Mouse (Mus musculus): ENCODE measurements around the gene Sdhb. TPM values are rescaled to one million over a fixed set of nuclear protein-coding genes. Genes with fewer than 3 reads are reported as not detected.

Sdhb gene
- 195 and 204 TPM in 2 replicates for polyA plus RNA-seq (2015; fragmentation: Nextera tagmentation; extraction: Ambion mirVana)

DNA sequence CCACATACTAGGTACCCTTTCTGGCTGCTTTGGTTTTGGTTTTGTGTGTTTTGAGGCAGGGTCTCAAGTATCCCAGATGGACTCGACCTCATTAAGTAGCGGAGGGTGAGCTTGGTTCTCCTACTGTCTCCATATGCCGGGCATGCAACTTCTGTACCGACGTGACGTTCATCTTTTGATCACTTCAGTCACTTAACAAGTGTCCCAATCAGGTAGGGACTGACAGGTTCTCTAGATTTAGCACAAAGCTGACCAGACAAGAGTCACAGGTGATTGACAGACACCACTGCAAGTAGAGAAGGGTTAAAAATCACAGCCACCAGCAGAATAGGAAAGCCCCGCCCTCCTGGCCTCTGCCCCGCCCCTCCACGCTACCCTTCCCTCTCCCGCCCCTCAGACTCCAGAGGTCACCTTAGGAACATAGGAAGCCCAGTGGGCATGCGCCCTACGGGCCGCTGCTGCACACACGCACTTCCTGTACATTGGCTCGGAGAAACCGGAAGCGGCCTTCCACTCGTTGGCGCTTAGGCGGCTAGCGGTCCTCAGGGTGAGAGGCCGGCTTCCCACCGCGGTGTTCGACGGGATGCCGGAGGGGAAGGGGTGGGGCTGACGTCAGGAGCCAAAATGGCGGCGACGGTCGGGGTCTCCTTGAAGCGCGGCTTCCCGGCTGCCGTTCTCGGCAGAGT, at the start of gene Sdhb:
TSS of gene Sdhb (plus strand) at position 423 of the 686 bp plus-strand sequence.

DNA sequence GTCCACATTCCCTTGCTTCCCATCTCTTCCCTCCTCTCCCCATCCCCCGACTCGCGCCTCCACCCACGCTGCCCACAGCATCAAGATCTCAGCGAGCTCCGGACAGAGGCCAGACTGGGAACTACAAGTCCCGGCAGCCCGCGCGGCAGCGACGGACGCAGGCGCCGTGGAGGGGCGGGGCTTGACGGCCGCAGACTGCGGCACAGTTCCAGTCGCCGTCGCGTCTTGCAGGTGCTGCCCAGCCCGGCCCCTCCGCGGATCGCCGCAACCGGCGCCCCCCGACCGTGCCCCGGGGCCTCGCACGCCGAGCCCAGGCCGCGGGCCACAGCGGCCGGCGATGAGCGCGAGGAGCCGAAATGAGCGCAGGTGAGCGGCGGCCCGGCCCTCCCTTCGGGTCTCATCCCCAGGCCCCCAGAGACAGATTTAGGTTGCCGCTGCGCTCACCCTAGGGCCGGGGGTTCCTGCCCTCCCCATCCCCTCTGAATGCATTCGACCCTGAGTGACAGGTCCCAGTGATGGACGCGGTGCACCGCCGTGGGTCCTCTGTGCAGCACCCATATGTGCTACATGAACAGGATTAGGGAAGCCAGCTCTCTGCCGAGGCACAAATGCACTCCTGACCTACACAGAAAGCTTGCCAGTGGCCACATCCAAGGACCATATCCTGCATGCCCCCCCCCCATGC, 25.9 kb downstream of the Sdhb start, which contains the start of gene Atp13a2:
TSS of gene Atp13a2 (plus strand) at position 163 of the 685 bp plus-strand sequence.

DNA sequence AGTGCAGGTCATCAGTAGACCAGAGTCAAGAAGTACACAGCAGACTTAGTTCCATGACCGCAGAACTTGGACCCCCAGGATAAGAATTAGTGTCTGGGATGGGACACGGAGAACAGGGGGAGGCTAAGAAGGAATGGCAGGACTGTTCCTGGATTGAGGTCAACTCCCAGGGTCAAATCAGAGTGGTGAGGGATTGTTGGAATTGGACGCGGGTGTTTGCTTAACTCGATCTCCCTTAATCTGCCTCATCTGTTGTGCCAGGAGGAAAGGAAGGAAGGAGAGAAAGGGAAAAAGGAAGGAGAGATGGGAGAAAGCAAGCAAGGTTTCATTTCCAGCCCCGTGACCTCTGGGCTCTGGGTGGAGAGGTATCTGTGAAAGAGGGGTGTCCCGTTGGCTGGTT, 49.1 kb downstream of the Sdhb start, which contains the start of gene Mfap2:
TSS of gene Mfap2 (plus strand) at position 301 of the 400 bp plus-strand sequence.

Other genes with a start within 250 kb of the Sdhb start
- gene Padi6, start 218.6 kb upstream of the Sdhb start, polyA plus RNA-seq (2015; fragmentation: Nextera tagmentation; extraction: Ambion mirVana): not detected in 2 replicates
- 22.3 and 31.9 TPM in 2 replicates for gene Padi4, start 187.0 kb upstream of the Sdhb start, polyA plus RNA-seq (2015; fragmentation: Nextera tagmentation; extraction: Ambion mirVana)
- 0.41 and 0.79 TPM in 2 replicates for gene Padi3, start 150.6 kb upstream of the Sdhb start, polyA plus RNA-seq (2015; fragmentation: Nextera tagmentation; extraction: Ambion mirVana)
- 0.05 and 0.13 TPM in 2 replicates for gene Padi1, start 115.4 kb upstream of the Sdhb start, polyA plus RNA-seq (2015; fragmentation: Nextera tagmentation; extraction: Ambion mirVana)
- gene Padi2, start 54.9 kb upstream of the Sdhb start, polyA plus RNA-seq (2015; fragmentation: Nextera tagmentation; extraction: Ambion mirVana): 2.7 and 5.5 TPM in 2 replicates
- 21.9 and 32.8 TPM in 2 replicates for gene Atp13a2, start 25.7 kb downstream of the Sdhb start, polyA plus RNA-seq (2015; fragmentation: Nextera tagmentation; extraction: Ambion mirVana)
- 110 and 150 TPM in 2 replicates for gene Mfap2, start 49.2 kb downstream of the Sdhb start, polyA plus RNA-seq (2015; fragmentation: Nextera tagmentation; extraction: Ambion mirVana)
- 1.5 and 1.9 TPM in 2 replicates for gene Crocc, start 99.3 kb downstream of the Sdhb start, polyA plus RNA-seq (2015; fragmentation: Nextera tagmentation; extraction: Ambion mirVana)
- 156 and 157 TPM in 2 replicates for gene Necap2, start 117.2 kb downstream of the Sdhb start, polyA plus RNA-seq (2015; fragmentation: Nextera tagmentation; extraction: Ambion mirVana)
- gene Spata21, start 127.1 kb downstream of the Sdhb start, polyA plus RNA-seq (2015; fragmentation: Nextera tagmentation; extraction: Ambion mirVana): 0.06 and 0.14 TPM in 2 replicates
- gene Szrd1, start 178.6 kb downstream of the Sdhb start, polyA plus RNA-seq (2015; fragmentation: Nextera tagmentation; extraction: Ambion mirVana): 16.1 and 16.3 TPM in 2 replicates
- 20.5 and 25.9 TPM in 2 replicates for gene Fbxo42, start 186.7 kb downstream of the Sdhb start, polyA plus RNA-seq (2015; fragmentation: Nextera tagmentation; extraction: Ambion mirVana)